Mouse (Mus musculus): ENCODE results near the gene Hist1h2bj. TPM values are rescaled to one million over a fixed set of nuclear protein-coding genes. Genes with fewer than 3 reads are reported as not detected.

Gene Hist1h2bj
- total RNA-seq (2023; ENCODE audit: inconsistent age), result 59.3 to 73.5 TPM (median 68.5 TPM) in 4 replicates

DNA sequence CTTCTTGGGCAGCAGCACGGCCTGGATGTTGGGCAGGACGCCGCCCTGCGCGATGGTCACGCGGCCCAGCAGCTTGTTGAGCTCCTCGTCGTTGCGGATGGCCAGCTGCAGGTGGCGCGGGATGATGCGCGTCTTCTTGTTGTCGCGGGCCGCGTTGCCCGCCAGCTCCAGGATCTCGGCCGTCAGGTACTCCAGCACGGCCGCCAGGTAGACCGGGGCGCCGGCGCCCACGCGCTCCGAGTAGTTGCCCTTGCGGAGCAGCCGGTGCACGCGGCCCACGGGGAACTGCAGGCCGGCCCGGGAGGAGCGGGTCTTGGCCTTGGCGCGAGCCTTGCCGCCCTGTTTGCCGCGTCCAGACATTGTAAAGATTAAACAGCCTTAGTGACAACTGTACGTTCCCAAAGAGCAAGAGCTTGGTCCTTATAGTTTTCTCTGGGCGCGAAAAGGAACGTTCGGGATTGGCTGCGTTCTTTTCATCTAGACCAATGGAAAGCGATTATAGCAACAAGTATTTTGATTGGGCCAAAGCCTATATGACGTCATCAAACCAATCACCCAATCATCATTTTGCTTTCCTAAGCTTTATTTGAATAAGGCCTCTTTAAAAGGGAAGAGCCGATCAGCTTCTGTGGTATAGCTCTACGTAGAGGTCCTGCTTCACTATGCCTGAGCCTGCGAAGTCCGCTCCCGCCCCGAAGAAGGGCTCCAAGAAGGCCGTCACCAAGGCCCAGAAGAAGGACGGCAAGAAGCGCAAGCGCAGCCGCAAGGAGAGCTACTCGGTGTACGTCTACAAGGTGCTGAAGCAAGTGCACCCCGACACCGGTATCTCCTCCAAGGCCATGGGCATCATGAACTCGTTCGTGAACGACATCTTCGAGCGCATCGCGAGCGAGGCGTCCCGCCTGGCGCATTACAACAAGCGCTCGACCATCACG lies at the start of gene Hist1h2bj, which contains the start of gene Hist1h2ag:
TSS of gene Hist1h2bj (plus strand) at position 647 of the 935 bp plus-strand sequence.
TSS of gene Hist1h2ag (minus strand) at position 377 of the 935 bp plus-strand sequence.

GRCm38 (mm10) chr13:22009642-22010041 lies 33.4 kb upstream of the Hist1h2bj start, which contains the start of gene Prss16:
Gene Prss16, minus strand, starts transcription at chr13:22009742.

GRCm38 (mm10) chr13:22035267-22036148 lies 7.5 kb upstream of the Hist1h2bj start, which contains the start of the genes Hist1h2ah and Hist1h2bk:
Gene Hist1h2ah, minus strand, starts transcription at chr13:22035568.
Gene Hist1h2bk, plus strand, starts transcription at chr13:22035870.

DNA sequence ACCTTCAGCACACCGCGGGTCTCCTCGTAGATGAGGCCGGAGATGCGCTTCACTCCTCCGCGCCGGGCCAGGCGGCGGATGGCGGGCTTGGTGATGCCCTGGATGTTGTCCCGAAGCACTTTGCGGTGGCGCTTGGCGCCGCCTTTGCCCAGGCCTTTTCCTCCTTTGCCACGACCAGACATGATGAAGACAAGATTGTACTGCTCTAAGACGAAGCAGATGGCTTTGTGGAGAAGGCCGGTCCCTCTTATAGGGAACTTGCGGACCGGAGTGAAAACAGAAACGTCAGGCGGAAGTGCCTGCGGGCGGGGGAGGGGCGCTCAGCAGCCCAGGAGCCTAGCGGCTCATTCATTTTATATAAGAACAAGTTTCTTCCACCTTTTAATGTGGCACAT lies 1.9 kb upstream of the Hist1h2bj start, which contains the start of gene Hist1h4i:
TSS of gene Hist1h4i (minus strand) at position 221 of the 395 bp plus-strand sequence.

GRCm38 (mm10) chr13:22084140-22084539 lies 41.1 kb downstream of the Hist1h2bj start, which contains the start of gene Vmn1r188:
Gene Vmn1r188, plus strand, starts transcription at chr13:22084440.

Other genes with a start within 250 kb of the Hist1h2bj start
- 179 to 205 TPM (median 201 TPM) in 4 replicates for gene Hist1h2bq, start 233.0 kb upstream of the Hist1h2bj start, total RNA-seq (2023; ENCODE audit: inconsistent age)
- 199 to 315 TPM (median 296 TPM) in 4 replicates for gene Hist1h2ao, start 232.7 kb upstream of the Hist1h2bj start, total RNA-seq (2023; ENCODE audit: inconsistent age)
- 283 to 393 TPM (median 343 TPM) in 4 replicates for gene Hist1h4m, start 231.5 kb upstream of the Hist1h2bj start, total RNA-seq (2023; ENCODE audit: inconsistent age)
- 138 to 258 TPM (median 167 TPM) in 4 replicates for gene Hist1h4n, start 211.0 kb upstream of the Hist1h2bj start, total RNA-seq (2023; ENCODE audit: inconsistent age)
- gene Hist1h2ap, start 209.7 kb upstream of the Hist1h2bj start, total RNA-seq (2023; ENCODE audit: inconsistent age), result 46.5 to 101 TPM (median 67.4 TPM) in 4 replicates
- 177 to 204 TPM (median 198 TPM) in 4 replicates for gene Hist1h2br, start 209.5 kb upstream of the Hist1h2bj start, total RNA-seq (2023; ENCODE audit: inconsistent age)
- 3.0 to 5.1 TPM (median 4.2 TPM) in 4 replicates for gene Zfp184, start 98.1 kb upstream of the Hist1h2bj start, total RNA-seq (2023; ENCODE audit: inconsistent age)
- gene Pom121l2, start 62.0 kb upstream of the Hist1h2bj start, total RNA-seq (2023; ENCODE audit: inconsistent age), result not detected in 4 replicates
- gene Prss16, start 33.5 kb upstream of the Hist1h2bj start, total RNA-seq (2023; ENCODE audit: inconsistent age), result 0.42 to 1.4 TPM (median 0.62 TPM) in 4 replicates
- gene Hist1h2ah, start 7.6 kb upstream of the Hist1h2bj start, total RNA-seq (2023; ENCODE audit: inconsistent age), result 52.9 to 158 TPM (median 73.5 TPM) in 4 replicates
- gene Hist1h2bk, start 7.3 kb upstream of the Hist1h2bj start, total RNA-seq (2023; ENCODE audit: inconsistent age), result 59.7 to 88.4 TPM (median 71.1 TPM) in 4 replicates
- gene Hist1h4i, start 1.9 kb upstream of the Hist1h2bj start, total RNA-seq (2023; ENCODE audit: inconsistent age), result 102 to 154 TPM (median 106 TPM) in 4 replicates
- gene Hist1h2ag, start 270 bp upstream of the Hist1h2bj start, total RNA-seq (2023; ENCODE audit: inconsistent age), result 71.8 to 120 TPM (median 87.9 TPM) in 4 replicates
- gene Vmn1r188, start 41.2 kb downstream of the Hist1h2bj start, total RNA-seq (2023; ENCODE audit: inconsistent age), result not detected in 4 replicates
- gene Vmn1r189, start 62.6 kb downstream of the Hist1h2bj start, total RNA-seq (2023; ENCODE audit: inconsistent age), result not detected in 4 replicates
- gene Vmn1r191, start 140.8 kb downstream of the Hist1h2bj start, total RNA-seq (2023; ENCODE audit: inconsistent age), result not detected in 4 replicates
- not detected in 4 replicates for gene Vmn1r192, start 147.9 kb downstream of the Hist1h2bj start, total RNA-seq (2023; ENCODE audit: inconsistent age)
- gene Vmn1r193, start 179.9 kb downstream of the Hist1h2bj start, total RNA-seq (2023; ENCODE audit: inconsistent age), result not detected in 4 replicates
- gene Vmn1r194, start 201.0 kb downstream of the Hist1h2bj start, total RNA-seq (2023; ENCODE audit: inconsistent age), result not detected in 4 replicates
- gene Vmn1r195, start 227.3 kb downstream of the Hist1h2bj start, total RNA-seq (2023; ENCODE audit: inconsistent age), result not detected in 4 replicates
- gene Vmn1r196, start 246.7 kb downstream of the Hist1h2bj start, total RNA-seq (2023; ENCODE audit: inconsistent age), result not detected in 4 replicates

All from B cell, adult (primary cell).